Mouse (Mus musculus): ENCODE measurements around the gene Gm28778.
"Not testable (repeated sequence)": the region's sequence is repeated elsewhere in the genome, so short reads cannot be mapped to it uniquely, and the experiment has no call there.

Gene Gm28778

DNA sequence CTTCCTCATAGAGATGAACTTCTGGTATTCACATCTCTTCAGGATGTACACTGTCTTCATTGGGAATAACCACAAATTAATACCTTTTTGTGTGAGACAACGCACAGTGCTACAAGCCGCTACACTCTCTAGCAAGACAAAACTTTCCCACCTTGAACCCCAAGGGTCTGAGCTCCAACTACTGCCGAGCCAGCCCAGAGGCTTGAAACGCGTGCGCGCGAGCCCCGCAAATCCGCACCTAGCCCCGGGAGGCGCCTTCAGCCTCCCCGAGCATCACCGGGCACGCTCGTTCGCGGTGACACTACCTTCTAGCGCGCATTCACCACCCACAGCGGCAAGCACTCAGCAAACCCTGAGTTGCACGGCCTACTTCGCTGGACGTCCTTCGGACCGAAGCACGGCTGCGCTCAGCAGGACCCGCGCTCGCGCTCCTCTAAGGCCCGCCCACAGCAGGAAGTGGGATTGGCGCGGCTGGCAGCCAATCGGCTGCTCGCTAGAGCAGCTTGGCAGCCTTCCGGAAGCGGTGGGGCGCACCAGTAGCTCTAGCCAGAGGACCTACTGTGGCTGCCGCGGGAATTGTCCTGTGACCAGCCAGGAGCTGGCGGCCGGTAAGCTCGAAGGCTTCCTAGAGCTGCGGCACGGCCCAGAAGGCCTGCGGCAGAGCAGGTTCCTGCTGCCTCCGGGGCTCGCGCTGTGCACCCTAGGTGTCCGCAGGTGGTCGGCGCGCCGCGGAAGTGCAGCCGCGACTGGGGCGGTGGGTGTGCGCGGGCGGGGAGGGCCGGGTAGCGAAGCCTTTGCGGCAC lies at the start of gene Gm28778, which contains the start of the genes Pms1 and Ormdl1:
TSS of gene Gm28778 (plus strand) at position 531 of the 803 bp plus-strand sequence.
TSS of gene Pms1 (minus strand) at position 438 of the 803 bp plus-strand sequence.
TSS of gene Ormdl1 (plus strand) at position 515 of the 803 bp plus-strand sequence.
- peak; percentile 93 for DNase-seq (ENCODE audit: low spot score)

DNA sequence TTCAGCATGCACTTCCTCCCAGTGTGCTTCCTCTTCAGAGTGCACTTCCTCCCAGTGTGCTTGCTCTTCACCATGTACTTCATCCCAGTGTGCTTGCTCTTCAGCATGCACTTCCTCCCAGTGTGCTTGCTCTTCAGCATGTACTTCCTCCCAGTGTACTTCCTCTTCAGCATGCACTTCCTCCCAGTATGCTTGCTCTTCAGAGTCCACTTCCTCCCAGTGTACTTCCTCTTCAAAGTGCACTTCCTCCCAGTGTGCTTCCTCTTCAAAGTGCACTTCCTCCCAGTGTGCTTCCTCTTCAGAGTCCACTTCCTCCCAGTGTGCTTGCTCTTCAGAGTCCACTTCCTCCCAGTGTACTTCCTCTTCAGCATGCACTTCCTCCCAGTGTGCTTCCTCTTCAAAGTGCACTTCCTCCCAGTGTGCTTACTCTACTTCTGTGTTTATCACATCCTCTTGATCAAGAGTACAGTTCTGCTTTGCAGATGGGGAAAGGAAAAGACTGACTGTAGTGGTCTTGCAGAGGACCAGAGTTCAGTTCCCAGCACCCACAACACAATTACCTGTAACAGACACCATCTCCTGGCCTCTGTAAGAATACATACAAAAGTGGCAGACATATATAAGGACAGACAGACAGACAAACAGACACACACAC lies 31.8 kb upstream of the Gm28778 start:
- DNase-seq (ENCODE audit: low spot score) = not testable (repeated sequence)

DNA sequence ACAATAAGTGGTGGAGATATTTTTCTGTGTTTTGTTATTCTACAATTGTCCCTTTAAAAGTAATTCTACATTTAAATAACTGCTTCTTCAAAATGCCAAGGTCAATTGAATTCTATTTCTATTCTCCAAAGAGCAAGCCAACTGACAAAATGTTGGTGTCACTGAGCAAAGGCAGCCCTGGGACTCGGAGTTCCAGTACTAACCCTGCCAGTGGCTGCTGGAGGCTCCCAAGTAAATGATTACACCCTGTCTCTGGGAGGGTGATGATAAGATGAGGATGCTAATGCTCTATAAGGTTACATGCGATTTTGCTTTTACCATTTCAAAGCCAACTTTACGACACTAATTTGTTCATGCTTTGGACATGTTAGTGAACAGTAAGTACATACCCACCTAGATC lies 27.0 kb upstream of the Gm28778 start:
- no peak for DNase-seq (ENCODE audit: low spot score)

DNA sequence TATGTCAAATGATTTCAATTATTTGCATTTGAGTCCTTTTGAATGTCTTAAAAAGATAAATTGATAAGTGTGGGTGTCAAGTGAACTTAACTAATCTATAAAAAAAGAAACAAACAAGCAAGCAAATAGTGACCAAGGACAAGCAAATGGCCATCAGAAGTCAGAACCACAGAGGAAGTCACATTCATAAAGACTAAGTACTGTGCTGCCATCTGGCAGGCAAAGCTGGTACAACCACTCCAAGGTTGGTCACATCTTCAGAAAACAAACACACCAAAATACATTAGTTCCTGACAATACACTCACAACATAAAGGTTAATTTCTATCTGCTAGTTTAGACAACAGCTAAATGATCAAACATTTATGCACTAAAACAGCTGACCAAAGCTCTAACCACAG lies 24.3 kb upstream of the Gm28778 start:
- DNase-seq (ENCODE audit: low spot score) = peak; percentile 3

DNA sequence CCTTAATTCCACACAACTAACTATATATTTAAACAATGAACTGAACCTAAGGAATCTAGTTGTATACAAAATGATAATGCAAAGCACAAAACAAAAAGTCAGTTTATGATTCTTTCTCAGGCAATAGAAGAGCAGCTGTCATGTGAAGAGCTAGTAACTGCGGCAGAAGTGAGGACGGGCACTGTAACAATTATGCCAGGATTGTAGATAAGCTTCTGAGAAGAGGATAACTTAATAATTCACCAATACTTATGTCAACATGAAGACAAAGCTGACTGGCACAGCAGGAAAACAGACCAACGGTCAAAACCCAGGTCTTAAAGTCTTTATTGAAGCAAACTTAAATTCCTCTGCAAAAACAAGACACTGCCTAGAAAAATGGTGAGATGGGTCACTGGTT lies 5.7 kb upstream of the Gm28778 start:
- no peak for DNase-seq (ENCODE audit: low spot score)

DNA sequence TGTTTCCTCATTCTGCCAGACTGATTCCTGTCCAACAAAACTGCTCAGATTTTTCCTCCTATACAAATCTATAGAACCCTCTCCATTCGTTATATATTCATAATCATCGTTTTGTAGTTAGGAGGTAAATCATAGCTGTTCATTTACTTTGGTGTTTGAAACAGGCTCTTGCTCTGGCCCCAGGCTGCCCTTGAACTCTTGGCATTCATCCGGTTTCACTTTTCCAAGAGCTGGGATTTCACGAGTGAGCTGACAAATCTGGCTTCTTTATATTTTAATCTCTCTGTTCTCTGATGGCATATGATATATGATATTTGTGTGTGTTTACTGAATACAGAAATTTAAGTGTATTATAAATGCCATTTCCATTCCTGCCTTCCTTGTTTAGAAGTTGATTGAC lies 3.6 kb downstream of the Gm28778 start:
- no peak for DNase-seq (ENCODE audit: low spot score)

DNA sequence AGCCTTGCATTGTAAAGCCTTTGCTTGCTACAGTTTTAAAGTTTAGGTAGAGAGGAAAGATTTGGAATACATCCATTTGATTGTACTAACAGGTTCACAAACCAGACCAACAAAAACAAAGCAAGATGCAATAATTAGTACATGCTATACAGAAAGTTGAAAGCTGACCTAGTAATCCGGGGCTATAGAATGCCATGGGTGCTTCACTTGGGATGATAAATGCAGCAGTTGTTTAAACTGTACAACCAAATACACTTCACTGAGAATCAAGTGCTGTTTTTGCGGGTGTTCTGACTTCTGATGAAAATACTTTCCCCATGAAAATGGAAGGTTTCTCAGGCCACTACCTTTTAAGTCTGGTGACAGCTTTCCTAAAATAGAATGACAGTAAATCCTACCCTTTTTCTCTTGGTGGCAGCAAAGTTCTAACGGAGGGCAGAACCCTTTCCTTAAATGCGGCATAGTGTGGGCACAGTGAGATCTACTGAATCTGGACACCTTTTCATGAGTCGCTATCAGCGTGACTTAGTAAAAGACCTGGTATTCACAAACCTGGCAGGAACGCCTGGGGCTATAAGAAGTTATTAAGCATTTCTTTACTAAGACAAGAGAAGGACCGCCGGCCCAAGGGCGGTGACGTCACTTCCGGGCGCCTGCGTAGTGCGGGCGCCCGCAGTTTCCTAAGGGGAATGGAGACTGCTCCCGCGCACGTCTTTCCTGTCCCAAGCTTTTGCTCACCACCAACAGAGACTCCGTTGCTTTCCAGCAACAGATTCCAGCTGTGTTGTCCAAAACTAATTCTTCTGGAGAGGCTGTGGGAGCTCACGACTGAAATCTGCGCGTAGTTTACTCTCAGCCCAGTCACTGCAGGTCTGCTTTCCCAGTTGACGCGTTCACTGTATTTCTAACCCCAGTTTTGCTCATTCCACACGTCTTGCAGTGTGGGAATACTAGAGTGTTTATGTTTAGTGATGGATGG lies 16.4 kb downstream of the Gm28778 start, which contains the start of gene Osgepl1:
TSS of gene Osgepl1 (plus strand) at position 636 of the 979 bp plus-strand sequence.
- peak; percentile 71 for DNase-seq (ENCODE audit: low spot score)

DNA sequence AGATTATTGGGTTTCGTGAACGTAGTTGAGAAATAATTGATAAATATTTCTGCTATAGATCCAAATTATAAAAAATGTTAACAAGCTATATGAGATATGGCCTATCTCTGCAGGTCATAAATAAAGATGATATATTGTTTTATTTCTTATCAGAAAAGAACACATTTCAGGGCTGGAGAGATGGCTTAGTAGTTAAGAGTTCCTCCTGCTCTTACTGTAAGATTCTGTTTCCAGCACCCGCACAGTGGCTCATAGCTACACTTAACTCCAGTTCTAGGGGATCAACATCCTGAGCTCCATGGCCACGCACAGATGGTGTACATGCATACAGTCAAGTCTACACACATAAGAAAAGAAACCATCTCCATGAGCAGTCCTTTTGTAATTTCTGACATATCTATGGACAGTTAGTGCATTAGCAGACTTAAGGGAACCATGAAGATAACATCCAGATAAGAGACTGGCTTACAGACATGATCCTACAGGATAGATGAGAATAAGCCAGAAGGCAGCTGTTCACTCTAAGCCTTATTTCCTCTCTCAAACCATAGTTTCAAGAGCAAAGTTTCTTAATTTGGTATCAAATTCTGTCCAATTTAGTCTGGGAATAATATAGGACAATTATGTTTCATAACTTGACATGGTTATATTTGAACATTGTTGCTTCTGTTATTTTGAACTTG lies 24.9 kb downstream of the Gm28778 start:
- DNase-seq (ENCODE audit: low spot score) = no peak

DNA sequence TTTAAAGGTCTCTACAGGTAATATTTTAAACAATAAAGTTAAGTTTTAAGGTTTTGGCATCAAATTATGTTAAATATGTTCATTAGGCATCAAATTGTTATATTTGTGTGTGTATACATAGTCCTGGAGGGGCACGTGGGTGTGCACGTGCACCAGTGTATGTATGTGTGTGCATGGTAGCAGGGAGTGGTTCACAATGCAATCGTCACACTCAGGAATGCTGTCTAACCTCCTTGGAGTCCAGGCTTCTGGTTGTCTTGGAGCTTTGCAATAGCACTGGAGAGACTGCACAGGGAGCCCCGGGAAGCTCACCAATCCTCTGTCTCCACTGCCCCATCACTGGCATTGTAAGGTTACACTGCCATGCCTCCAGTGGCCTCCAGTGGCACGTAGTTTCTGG lies 26.3 kb downstream of the Gm28778 start:
- no peak for DNase-seq (ENCODE audit: low spot score)

DNA sequence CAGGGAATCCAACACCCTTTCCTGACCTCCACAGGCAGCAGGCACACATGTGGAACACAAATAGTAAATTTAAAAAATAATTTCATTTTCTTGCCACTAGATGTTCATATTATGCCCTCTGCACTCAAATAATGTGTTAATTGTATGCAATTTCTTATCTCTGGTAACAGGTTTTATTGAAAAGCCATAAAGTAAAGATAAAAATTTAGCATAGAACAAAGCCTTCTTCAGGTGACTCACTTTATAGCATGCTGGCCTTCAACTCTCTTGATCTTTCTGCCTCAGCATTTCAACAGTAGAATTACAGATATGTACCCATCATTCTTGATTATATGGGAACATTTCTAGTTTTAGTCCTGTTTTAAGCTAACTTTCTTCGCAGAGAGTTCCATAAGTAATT lies 27.4 kb downstream of the Gm28778 start:
- DNase-seq (ENCODE audit: low spot score) = no peak

DNA sequence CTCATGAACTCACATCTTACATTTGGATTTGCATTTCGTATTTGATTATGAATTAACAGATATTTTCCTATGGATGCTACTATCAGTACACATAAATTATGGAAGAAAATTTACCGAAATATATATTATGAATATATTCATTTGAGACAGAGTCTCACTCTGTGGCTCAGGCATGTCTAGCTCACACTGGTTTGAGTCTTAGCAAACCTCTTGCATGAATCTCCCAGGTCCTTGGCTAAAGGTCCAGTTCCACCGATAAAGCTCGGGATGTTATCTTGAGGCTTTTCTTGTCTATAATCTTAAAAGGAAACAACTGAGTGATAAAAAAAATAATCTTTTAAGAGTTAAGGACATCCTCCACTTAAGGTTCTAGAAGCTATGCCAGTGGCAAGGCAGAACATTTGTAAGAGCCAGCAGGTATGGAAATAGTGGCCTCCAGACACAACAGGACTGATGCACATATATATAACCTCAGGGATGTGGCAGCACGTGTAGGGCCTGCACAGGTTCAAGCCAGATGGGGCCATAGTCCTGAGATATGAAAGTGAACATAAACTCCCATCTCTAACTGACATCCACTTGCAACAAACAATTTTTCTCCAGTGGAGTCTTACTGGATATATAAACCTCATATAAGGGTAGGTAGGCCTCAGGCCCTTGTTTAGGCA lies 28.1 kb downstream of the Gm28778 start:
- no peak for DNase-seq (ENCODE audit: low spot score)

DNA sequence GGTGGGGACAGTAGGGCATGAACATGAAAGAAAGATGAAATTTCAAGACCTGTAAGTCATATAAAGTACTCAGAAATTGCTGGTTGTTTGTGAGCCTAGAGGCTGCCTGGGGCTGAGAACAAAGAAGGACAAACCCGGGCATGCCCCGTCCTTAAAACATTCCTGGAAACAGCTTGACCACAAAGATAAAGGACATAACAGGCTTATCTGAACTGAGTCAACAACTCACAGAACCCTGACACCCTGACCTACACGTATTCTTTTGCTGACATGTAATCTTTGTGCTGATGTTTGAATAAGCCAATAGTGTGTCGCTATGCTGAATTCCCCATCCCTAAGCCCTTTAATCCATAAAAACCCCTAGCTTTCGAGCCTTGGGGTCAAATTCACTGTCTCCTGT lies 36.6 kb downstream of the Gm28778 start:
- DNase-seq (ENCODE audit: low spot score) = not testable (repeated sequence)

DNA sequence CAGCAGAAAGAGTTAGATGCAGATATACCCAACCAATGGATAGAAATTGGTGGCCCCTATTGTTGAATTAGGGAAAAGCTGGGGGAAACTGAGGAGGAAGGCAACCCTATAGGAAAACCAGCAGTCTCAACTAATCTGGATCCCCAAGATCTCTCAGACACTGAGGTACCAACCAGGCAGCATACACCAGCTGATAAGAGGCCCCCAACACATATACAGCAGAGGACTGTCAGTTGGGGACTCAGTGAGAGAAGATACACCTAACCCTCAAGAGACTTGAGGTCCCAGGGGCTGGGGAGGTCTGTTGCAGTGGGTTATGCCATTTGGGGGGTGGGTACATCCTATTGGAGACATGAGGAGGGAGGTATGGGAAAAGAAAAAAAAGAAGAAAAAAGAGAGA lies 38.6 kb downstream of the Gm28778 start:
- DNase-seq (ENCODE audit: low spot score) = no peak

DNA sequence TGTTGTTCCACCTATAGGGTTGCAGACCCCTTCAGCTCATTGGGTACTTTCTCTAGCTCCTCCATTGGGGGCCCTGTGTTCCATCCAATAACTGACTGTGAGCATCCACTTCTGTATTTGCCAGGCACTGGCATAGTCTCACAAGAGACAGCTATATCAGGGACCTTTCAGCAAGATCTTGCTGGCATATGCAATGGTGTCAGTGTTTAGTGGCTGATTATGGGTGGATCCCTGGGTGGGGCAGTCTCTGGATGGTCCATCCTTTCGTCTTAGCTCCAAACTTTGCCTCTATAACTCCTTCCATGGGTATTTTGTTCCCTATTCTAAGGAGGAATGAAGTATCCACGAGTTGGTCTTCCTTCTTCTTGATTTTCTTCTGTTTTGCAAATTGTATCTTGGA lies 40.5 kb downstream of the Gm28778 start:
- not testable (repeated sequence) for DNase-seq (ENCODE audit: low spot score)

DNA sequence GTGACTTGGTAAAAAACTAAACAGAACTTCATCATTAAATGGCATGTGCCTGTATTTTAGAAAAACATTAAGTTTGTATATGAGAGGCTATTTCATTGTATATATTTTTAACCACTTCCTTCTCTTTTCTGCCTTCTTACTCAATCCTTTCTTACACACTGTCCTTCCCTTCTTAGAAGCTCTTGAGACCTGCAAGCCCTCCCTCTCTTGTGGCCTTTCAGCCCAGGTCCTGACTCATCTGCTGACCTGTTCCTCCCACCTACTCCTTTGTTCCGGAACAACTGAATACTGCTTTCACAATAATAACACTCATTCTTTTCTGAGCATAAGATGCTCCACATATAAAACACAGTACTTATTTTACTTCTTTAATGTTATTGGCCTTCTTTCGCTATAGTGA lies 44.2 kb downstream of the Gm28778 start:
- no peak for DNase-seq (ENCODE audit: low spot score)

DNA sequence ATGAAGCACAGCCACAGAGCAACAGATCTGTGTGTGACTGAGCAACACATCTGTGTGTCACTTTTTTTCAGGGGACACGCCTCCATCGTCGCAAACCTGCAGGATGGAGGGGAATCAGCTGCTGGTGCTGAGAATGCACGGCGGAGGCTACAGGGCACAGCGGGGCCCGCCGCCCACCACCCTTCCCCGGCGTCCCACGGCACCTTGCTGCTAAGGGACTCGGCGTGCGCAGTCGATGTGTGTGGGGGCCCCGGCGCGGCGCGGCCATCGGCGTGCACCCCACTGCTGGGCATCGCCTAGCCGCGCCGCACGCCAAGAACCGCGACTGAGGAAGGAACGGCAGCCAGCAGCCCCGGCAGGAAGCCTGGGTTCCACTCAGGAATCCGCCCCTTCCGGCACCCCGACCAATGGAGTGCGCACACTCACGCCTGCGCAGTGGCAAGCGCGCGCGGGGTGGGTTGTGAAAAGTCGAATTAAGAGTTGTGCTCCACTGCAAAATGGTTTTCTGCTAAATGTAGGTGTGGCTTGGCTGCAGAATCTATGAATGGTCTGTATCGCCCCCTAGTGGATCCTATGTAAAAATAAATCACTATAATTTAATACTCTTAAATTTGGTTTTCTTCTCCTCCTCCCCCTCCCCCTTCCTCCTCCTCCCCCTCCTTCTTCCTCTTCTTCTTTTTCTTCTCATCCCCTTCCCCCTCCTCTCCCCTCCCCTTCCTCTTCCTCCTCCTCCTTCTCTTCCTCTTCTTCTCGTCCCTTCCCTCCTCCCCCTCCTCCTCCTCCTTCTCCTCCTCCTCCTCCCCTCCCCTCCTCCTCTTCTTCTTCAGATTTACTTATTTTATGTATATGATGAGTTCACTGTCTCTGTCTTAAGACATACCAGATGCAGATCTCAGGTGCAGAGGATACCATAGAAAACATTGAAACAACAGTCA lies 55.7 kb downstream of the Gm28778 start, which contains the start of the genes Asdurf, Gm28551 and Asnsd1:
TSS of gene Asdurf (minus strand) at position 293 of the 935 bp plus-strand sequence.
TSS of gene Gm28551 (minus strand) at position 341 of the 935 bp plus-strand sequence.
TSS of gene Asnsd1 (minus strand) at position 426 of the 935 bp plus-strand sequence.
- DNase-seq (ENCODE audit: low spot score) = peak; percentile 95

DNA sequence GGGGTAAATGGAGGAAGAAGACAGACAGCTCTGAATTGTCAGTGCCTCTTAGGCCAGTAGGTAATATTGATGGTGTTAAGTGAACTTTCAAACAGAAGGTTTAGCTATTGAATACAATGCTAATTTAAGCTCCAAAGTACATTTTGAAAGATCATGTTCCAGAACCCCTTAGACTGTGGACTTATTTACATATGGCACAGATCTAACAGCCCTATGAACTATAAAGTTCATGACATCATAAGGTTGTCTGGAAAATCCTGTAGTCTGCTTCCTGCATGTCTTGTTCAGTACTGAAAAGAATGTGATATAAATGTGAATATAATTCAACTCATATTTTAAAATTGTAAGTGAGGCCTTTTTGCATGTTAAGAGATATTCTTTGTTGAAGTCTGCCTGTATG lies 62.1 kb downstream of the Gm28778 start:
- no peak for DNase-seq (ENCODE audit: low spot score)

Data from ovary, postnatal 14 days (tissue).